Mouse (Mus musculus): ENCODE data around the gene Tmem28.
A peak's percentile ranks its signal among the peaks of the same experiment; 100 is the strongest.

The Tmem28 gene

DNA sequence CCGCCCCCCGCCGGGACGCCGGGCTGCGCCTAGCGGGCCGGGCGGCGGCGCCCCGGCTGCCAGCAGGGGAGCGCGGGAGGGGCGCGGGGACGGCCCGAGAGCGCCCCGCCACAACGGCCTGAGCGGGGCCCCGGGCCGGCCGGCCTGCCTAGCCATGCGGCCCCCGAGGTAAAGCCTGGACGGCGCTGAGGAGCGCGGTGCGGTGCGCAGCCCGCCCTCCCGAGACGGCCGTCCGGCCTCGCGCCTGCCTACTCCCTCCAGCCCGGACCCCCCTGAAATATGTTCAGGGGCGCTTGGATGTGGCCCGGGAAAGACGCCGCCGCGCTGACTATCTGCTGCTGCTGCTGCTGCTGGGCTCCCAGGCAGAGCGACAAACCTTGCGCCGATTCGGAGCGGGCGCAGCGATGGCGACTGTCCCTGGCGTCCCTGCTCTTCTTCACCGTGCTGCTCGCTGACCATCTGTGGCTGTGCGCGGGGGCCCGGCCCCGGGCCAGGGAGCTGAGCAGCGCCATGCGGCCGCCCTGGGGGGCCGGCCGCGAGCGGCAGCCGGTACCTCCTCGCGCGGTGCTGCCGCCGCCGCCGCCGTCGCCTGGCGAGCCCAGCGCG, at the start of gene Tmem28:
Gene Tmem28 (plus strand): TSS at position 232 of the 606 bp plus-strand sequence.
- peak; percentile 48 for DNase-seq

DNA sequence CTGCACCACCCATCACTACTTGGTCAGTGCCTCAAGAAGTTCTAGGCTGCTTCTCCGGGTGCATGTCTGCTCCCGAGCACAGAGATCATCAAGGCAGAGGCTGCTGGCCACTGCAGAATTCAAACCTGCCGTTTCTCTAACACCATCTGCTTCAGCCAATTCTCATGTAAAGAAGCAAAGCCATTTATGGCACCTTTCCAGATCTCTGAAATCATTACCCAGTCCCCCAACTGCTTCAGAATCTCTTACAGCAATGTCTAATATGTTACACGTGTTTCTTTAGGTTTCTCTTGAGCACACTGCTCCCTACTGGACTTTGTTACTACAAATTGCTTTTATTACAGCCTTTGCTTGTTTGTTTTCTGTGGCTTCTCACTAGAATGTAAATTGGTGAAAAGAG, 40.5 kb upstream of the Tmem28 start:
- DNase-seq: no peak

DNA sequence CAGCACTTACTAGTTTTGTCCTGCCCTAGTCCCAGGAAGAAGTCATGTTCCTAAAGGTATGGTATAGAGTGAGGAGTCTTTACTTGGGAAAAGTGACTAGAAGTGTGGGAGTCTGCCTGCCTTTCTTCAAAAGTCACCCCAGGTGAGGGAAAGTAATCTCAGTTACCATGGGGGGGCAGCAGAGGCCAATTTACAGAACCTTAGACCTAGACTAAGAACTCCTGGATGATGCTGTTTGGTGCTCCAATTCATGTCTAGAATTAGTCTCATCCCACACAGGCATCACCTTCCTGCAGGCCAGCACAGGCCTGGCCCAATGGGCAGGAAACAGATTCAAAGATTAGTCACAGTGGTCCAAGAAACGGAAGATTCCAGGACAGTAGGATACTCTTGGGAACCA, 12.4 kb upstream of the Tmem28 start:
- DNase-seq: peak; percentile 44

DNA sequence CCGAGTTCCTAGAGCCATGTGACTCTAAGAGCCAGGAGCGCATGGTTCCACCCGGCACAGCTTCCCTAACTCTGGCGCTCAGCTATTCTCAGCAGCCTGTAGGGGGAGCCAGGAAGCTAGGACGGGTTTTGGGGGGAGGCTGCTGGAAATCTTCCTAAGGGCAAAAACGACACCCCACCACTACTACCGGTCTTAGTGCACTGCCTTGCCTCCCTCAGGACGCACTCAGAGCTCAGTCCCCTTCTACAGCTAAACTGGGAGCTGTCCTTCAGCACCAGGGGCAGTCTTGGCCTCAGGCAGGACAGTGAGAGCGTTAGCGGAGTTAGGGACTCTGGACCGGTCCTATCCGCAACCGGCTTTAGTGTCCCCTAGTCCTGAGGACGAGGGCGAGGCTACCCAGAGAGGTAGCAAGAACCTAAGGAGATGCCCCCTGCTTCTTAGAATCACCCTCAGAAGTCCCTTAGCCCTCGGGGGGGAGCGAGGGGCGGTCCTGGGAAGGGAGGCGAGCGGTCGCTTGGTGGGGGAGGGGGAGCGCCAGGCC, 1.4 kb upstream of the Tmem28 start:
- DNase-seq: peak; percentile 62

DNA sequence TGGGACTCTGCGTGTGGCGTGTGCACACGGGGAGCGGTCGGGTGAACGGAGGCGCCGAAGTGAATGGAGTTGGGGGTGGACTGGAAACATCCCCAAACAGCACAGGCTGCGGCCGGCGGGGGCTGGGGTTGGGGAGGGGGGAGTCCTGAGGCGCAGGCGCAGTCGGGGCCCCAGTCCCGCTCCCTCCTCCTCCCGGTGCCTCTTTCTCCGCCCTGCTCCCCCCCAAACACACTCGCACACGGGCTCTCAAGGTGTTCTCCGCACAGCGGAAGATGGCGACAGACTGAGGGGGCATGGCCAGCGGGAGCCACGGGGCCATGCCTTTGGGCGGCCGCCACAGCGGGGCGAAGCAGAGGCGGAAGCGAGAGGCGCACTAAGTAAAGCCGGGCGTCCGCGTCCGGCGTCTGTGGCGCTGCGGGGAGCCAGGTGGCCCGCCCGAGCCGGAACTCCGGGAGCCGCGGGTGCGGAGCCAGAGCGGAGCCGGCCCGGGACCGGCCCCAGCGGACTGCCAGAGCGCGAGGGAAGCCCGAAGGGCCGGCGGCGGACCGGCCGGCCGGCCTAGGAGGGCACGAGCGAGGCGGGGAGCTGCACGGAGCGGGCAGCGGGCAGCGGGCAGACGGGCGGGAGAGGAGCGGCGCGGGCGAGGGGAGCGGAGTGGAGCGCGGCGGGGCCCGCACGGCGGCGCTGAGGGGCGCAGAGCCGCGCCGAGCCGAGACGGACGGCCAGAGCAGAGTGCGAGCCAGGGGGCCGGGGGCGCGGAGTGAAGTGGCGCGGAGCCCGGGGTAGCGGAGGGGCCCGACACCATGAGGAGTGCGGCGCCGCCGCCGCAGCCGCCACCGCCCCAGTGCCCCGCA, 658 bp upstream of the Tmem28 start:
- peak; percentile 58 for DNase-seq

DNA sequence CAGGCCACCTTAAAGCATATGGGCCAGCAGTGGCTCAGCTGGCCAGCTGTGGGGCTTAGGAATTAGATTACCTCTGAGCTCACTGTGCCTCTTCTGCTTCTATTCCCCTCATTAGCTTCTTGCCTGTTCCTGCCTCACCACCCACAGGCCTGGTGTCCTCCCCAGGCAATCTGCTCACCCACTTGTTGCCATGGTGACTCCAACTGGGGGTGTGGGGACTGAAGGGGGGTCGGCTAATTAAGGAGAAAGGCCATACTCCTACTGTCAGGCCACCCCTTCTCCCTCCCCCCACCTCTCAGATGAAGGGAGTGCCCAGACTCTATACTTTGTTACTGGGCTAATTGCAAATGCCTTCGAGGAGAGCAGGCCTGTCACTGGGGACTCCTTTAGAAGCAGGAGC, 21.3 kb downstream of the Tmem28 start:
- no peak for DNase-seq

DNA sequence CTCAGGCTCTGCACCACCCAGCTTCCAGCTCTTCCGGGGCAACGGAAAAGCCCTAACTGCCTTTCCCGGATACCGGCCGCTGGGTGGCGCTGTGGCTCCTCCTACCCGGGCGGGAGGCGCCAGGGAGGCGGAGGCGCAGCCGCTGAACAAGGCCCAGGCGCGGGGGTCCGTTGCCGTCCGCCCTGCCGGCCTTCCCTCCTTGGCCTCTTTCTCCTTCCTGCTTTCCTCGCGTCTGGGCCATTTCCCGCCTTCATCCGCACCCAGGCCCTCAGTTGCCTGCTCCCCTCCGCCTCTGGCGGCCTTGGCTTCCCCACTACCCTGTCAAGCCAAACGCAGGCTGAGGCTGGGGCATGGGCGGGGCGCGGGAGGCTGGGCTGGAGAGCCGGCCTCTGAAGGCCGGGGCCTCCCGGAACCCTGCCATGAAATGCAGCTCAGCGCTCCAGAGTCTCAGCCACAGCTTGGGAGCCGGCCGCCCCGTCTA, 32.5 kb downstream of the Tmem28 start:
- peak; percentile 10 for DNase-seq

DNA sequence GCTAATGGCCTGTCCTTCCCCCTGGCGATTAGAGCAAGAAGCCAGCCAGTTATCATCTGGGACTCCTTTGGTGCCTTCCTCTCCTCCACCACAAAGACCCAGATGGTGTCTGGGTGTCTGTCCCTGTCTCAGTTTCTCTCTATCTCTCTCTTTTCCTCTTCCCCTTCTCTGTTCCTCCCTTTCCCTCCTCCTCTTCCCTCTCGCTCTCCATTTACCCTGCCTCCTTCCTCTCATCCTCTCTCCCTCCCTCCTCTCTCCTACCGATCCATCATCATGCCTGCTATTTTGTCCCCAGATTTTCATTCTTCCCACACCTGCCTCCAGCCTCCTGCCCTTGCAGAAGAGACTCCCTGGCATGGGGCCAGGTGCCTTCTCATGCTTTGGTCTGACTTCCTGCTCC, 33.0 kb downstream of the Tmem28 start:
- no peak for DNase-seq

DNA sequence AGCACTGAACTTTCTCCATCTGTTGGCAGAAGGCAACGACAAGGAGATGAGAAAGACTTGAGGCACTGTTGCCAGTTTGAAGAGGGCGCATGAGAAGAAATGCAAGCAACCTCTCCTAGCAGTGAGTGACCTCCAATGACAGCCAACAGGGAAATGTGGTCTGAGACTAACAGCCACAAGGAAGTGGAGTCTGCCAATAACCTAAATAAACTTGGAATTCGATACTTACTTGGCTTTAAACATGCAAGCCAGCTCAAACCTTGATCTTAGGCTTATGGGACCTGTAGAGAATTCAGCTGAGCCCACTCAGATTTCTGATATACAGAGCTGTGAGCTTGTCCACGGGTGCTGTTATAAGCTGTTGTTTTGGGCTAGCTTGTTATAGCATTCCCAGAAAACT, 51.4 kb downstream of the Tmem28 start:
- DNase-seq: no peak

DNA sequence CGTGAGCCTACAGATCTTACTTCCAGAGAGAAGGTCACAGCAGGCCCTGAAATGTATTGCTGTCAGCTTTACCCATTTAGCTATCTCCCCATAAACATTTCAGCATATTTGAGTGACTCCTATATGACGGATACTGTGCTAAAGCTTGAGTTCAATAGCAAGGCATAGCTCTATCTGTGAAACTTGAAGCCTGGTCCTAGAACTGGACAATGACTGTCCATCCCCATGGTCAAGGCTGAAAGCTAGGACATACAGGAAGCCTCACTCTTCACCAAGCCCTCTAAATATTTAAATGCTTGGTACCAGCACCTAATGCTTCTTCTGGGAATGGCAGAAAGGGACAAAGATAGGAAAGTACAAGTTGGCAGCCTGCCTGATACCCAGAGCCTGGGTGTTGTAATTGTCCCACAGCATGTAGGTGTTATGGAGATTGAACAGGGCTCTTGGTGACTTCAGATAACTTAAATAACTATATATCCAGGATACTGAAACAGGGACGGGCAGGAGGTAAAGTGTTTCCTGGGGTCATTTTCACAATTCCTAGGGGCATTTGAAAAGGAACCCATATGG, 51.9 kb downstream of the Tmem28 start:
- DNase-seq: no peak

DNA sequence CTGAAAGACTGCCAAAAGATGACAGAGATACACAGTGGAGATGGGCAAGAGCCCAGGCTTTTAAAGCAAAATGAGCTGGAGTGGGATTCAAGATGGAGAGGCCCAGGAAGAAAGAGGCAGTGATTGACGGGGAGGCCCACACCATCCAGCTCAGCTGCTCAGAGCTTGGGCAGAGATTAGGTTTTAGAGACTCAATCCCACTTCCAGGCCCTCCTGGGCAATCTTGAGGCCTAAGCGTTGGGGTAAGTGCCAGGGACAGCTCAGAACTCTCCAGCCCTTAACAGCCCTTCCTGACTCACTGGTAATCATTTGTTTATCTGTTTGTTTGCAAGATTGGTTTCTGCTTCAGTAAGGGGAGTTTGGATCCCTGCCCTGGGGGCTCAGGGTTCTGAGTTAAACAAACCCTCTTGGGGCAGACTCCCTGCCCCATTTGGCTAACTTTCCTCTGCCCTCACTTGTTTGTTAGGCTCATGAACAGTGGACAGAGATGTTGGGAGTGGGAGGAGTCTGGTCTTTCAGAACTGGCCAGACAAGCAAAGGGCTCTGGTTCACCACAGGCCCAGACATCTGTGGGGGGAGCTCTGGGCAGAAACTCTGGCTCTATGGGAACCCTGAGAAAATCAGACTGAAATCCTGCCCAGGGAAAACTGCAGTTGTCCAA, 52.6 kb downstream of the Tmem28 start:
- DNase-seq: no peak

DNA sequence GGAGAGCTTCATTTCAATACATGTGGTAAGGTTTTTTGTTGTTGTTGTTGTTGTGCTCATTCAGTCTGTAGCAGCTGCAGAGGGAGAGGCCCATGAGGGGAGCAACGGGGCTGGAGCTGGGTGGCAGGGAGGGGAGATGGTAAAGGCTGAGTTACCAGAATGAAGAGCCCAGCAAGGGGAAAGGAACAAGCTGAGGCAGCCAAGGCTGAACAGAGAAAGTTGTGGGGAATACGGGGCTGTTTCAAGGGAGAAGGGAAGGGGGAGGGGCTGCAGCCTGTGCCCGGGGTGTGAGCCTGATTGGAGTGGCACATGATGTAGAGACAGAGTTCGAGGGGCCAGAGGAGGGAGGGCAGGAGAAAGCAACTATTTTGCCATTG, 53.1 kb downstream of the Tmem28 start:
- DNase-seq: no peak

DNA sequence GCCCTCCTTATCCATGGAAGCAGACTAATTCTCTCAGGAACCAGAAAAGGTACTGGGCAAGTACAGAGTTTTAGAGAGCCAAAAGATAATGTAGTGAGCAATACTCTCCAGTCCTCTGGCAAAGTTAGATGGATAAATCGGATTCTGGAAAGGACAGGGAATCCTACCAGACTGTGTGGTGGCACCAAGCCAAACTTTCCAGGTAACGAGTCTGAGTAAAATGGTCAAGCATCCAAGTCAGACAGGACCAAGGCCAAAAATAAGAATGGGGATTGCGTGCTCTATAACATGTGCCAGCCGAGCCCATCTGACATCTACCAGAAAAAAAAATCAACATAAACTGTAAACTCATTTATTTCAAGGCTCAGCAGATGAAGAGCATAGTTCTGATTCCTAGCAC, 56.0 kb downstream of the Tmem28 start:
- DNase-seq: no peak

DNA sequence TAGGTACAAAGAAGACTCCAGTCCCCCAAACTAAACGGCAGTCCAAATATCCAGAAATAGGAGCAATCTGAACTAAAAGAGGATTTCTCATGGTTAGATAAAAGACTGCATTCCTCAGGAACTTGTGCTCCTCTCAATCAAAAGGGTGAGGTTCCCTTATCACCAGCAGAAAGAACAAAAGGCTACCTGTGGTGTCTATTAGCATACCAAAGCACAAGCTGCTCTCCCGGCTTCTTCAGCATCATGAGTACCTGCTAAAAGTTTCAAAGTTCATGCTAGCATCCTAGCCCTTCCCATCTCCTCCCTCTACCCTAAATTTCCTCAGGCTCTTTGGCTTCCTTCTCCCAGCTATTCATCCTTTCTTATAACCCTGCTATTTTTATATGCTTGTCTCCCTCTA, 62.6 kb downstream of the Tmem28 start:
- DNase-seq: no peak

All from cerebellum, adult 8-10 months (tissue).